Mouse (Mus musculus): ENCODE results near the gene Amn1.
"Not testable (repeated sequence)": the region's sequence is repeated elsewhere in the genome, so short reads cannot be mapped to it uniquely, and the experiment has no call there.

The Amn1 gene

GRCm38 (mm10) chr6:149188041-149188924 lies at the start of gene Amn1:
Gene Amn1 (minus strand): TSS chr6:149188712.
- DNase-seq (ENCODE audit: low read depth, low spot score): peak; percentile 99

GRCm38 (mm10) chr6:149236807-149237206 lies 48.3 kb upstream of the Amn1 start:
- DNase-seq (ENCODE audit: low read depth, low spot score): no peak

DNA sequence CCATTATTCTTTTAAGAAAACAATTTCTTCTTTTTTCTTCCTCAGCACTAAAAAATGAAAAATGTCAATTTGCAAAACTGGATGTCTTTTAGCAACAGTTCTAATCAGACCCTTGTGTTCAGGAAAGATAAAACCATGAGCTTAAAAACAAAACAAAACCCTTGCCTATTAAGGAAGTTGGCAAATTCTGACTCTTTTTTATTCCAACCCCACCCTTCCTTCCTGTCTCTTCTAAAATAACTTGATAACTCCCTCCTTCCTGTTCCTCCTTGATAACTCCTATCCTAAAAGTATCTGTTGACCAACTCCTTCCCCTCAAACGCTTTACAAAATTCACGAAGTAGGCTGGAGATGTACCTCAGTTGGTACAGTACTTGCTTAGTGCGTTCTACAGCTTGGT lies 45.4 kb upstream of the Amn1 start:
- DNase-seq (ENCODE audit: low read depth, low spot score): no peak

DNA sequence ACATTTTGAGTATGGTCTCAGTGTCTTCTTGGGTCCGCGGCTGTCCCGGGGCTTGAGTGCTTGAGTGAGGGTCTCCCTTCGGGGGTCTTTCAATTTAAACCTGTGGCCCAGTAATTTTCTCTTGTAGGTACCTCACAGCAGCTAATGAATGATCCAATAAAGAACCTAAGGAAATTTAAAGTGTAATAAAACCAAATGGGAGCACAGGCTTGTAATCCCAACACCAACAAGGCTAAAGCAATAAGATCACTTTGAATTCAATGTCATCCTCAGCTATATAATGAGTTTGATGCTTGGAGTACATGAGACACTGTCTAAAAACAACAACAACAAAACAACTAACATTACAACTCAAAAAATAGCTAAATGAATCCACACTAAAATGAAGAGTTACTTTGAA lies 36.2 kb upstream of the Amn1 start:
- DNase-seq (ENCODE audit: low read depth, low spot score): no peak

DNA sequence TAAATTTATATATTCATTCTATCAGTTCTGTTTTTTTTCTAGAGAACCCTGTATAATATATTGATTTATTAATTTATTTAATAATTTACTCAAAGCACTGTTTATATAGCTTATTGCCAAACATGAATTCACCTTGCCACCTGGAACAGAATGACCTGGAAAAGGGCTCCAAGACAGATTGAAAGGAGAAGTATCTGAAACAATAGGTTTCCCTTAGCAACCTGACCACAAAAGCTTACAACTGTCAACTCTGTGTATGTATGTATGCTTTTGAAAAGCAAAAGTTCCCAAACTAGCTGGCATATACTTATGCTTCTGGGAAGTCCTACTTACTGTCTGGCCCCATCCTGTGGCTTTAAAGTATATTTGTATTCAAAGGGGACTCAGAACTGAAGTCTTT lies 32.8 kb upstream of the Amn1 start:
- DNase-seq (ENCODE audit: low read depth, low spot score): no peak

DNA sequence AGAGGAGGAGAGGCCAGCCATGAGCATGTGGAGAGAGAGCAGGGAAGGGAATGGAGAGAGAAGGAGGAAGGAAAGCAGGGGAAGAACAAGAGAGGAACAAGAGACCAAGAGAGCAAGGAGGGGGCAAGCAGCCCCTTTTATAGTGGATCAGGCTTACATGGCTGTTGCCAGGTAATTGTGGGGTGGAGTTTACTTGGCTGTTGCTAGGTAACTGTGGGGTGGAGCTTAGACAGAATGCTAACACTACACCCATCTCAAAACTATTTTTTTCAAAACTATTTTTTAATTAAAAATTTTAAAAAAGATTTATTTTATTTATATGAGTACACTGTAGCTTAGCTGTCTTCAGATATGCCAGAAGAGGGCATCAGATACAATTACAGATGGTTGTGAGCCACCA lies 10.1 kb upstream of the Amn1 start:
- peak; percentile 38 for DNase-seq (ENCODE audit: low read depth, low spot score)

DNA sequence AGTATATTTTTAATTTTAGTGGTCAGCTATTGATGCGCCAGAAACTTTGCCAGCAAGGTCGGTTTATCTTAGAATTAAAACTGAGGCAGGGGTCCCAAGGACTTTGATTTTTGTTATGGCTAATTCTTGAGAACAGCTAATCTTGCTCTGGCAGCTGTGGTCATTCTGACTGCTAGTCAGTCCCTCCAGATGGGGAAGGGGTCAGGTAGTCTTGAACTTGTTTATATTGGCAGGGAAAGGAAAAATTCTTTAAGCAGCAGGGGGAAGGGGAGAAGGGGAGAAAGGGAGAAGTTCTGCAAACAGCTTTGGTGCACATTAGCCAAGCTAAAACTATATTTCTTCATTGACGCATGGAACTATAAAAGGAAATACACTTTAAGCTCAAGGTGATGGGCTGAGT lies 8.6 kb upstream of the Amn1 start:
- DNase-seq (ENCODE audit: low read depth, low spot score): no peak

GRCm38 (mm10) chr6:149193276-149193905 lies 4.9 kb upstream of the Amn1 start:
- DNase-seq (ENCODE audit: low read depth, low spot score): peak; percentile 89

DNA sequence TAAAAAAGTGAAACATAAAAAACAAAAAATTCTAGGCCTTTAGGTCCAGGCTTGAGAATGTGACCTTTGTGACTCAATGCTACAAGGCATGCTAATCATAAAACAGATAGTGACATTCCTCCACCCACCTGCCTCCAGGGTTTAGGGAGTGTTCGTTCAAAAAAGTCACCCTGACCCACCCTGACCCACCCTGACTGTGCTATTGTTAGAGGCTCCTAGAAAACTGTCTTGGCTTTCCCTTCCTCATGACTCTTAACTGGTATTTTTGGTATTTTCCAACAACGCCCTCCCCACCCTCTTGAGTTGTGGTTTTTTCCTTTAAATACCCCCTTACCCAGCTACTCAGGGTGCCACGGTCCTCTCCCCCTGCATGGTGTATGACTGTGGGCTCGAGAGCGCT lies 3.4 kb upstream of the Amn1 start:
- DNase-seq (ENCODE audit: low read depth, low spot score): peak; percentile 83

- no peak for DNase-seq (ENCODE audit: low read depth, low spot score)
Measured at GRCm38 (mm10) chr6:149189340-149189922, 919 bp upstream of the Amn1 start.

DNA sequence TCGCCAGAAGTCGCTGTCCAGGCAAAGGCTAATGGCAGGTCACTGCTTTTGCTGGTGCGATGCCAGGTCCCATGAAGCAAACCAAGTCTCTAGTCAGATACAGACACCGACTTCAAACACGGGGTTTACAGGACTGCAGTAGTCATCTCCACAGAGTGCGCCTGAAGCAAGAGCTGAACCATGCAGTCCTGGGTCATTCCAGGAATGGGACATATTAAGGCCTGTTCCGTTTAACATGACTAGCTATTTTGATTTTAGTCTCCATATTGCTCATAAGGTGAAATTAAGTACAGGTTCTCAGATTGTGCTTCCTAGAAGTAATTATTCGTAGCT lies 379 bp upstream of the Amn1 start:
- DNase-seq (ENCODE audit: low read depth, low spot score): no peak

DNA sequence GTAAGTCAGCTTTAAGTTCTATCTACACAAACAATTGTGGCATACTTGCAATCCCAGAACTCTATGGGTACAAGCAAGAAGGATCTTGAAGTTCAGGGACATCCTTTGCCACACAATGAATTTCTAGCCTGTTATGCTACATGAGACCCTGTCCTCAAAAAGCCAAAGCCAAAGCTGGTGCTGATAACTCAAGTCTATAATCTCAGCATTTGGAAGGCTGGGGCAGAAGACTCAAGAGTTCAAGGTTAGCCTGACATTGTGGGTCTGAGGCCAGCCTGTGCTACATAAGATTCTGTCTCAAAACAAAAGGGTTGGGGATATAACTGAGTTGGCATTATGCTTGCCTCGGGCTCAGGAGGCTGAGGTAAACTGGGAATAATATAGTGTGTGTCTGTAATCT lies 1.1 kb downstream of the Amn1 start:
- DNase-seq (ENCODE audit: low read depth, low spot score): no peak

DNA sequence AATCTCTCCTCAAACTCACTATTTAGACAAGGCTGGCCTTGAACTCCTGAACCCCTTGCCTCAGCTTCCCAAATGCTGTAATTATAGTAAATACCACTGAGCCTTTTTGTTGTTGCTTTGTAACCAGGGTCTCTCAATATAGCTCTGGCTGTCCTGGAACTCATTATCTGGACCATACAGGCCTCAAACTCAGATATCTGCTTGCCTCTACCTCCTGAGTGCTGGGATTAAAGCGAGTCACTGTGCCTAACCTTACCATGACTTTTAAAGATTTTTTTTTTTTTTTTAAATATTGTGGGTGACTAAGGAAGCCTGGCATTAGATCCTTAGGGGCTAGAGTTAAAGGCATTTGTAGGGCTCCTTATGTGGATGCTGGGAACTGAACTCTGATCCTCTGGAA lies 4.5 kb downstream of the Amn1 start:
- no peak for DNase-seq (ENCODE audit: low read depth, low spot score)

DNA sequence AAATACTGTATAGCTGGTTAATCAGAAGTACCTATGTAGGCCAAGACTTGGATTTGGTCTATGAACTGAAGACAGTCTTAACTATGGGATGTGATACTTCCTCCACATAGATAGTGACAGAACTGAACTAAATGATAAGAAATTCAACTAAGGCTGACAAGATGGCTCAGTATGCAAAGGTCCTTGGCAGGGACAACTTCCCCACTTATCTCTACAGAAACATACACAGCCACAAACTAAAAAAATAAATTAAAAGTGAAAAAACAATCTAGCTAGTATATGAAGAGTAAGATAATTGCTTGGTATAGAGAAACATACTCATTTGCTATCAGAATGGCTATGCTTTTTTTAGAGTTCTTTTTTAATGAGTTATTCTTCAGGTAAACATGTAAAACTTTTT lies 9.4 kb downstream of the Amn1 start:
- DNase-seq (ENCODE audit: low read depth, low spot score): no peak

GRCm38 (mm10) chr6:149174932-149175570 lies 13.5 kb downstream of the Amn1 start:
- DNase-seq (ENCODE audit: low read depth, low spot score): no peak

DNA sequence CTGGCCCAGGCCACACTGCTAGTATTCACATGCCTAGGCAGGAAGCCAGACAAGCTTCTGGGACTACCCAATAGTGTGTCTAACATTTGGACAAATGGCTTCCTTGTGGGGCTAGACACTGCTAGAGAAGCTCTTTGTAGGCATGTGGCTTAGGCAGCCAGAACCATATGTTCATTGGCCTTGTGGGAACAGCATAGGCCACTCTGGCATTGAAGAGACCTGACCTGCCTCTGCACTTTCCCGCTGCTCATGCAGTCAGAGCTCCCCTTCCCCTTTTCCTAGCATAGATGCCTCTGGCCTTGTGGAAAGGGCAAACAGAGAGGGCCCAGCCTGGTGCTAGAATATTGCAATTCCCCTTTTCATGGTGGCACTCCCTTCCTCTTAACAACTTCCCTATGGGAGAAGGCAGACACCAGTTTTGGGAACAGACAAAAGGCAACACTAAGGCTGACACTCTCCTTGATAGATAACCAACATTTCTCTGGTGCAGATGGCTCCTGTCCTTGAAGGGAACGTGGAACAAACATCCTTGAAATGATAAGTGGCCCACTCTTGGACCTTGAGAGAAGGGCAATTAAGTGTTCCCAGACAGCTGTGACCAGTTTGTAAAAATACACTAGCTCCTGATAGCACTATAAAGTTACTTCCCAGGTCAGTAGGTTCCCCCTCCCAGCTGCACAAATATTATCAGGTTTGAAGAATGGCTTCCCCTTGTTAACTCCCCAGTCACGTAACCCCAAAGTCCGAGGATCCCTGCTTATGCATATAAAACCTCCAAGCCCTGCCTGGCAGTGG lies 14.5 kb downstream of the Amn1 start:
- DNase-seq (ENCODE audit: low read depth, low spot score): no peak

- DNase-seq (ENCODE audit: low read depth, low spot score): not testable (repeated sequence)
Measured at GRCm38 (mm10) chr6:149169965-149170364, 18.5 kb downstream of the Amn1 start.

DNA sequence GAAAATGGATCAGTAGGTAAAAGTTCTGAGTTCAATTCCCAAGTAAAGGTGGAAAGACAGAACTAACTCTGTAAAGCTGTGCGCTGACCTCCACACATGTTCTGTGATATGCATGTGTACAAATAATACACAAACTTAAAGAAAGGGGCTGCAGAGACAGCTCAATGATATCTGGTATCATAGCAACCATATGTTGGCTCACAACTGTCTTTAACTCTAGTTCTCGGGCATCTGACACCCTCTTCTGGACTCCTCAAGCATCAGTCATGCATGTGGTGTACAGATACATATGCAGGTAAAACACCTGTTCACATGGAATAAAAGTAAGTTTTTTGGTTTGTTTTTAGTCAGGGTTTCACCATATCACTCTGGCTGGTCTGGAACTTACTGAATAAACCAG lies 20.1 kb downstream of the Amn1 start:
- DNase-seq (ENCODE audit: low read depth, low spot score): no peak

DNA sequence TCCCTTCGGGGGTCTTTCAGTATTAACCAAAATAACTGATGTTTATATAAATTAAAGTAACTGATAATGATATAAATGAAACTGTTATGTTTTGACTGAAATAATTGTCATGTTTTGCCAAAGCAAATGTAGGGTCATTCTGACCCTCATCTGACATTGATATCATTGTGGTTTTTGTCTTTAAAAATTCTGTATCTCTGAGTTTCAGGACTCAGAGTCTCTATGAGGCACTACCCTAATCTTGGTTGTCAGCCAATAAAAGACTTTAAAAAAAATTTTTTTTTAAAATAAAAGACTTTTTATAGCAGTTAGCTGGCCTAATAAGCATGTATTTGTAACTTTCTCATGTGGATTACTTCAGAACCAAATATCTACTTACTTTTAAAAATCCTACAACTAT lies 20.8 kb downstream of the Amn1 start:
- DNase-seq (ENCODE audit: low read depth, low spot score): no peak

GRCm38 (mm10) chr6:149167038-149167437 lies 21.5 kb downstream of the Amn1 start:
- not testable (repeated sequence) for DNase-seq (ENCODE audit: low read depth, low spot score)

DNA sequence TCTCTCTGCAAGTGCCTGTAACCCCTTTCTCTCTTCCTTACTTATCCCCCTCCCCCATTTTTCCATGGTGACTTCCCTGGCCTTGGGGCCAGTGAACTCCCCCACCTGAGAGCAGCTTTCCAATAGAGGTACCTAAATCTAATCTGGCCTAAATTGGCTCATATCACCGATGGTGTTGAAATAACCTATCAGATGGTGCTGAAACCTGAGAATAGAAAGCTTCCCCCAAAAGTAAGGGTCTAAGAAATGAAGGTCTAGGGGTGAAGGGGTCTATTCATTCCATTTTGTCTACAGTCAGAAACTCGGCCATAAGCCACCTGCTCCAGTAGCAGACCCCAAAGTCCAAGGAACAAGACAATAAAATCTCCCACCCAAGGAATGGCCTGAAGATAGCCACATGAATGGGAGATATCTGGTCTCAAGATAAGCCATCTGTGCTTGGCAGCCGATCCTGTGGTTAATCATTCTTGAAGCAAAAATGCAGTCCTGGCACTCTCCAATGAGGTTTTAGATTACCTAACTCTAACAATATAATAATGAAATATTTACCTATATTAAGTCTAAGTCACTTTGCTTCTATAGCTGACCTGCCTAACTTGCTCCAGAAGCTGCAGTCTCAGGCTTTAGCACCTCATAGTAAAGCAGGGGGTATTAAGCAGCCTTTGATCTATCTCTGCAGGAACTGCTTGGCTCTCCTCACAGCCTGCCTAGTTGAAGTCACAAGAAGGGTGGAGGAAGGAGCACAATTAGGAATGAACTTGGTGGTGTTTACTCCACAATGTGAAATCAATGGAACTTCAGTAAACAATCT lies 33.3 kb downstream of the Amn1 start:
- DNase-seq (ENCODE audit: low read depth, low spot score): no peak

Measured in R1 (cell line).